ENCODE assay signal across 14 mouse cellular contexts in genomic region chr1:58618766-58619165, GRCm38 (mm10). TPM values are rescaled to one million over a fixed set of nuclear protein-coding genes. Genes with fewer than 3 reads are reported as not detected.
DNase-seq lines count a peak whose midpoint lies in the region; ATAC-seq and TF ChIP-seq lines count a peak whose summit lies in the region.
"Had no signal": no experiment of that assay in that cellular context is flagged by ENCODE, and none has a peak within 500 bp of the region (broad histone marks: within the 10 kb centered on the region; RNA-seq: fewer than 3 reads in every experiment).

No protein-coding gene starts in this region.

- WGBS in intestine, postnatal 0 days: 82% methylated on average over 2 of the region's 2 CpGs
- 89% methylated on average over 2 of the region's 2 CpGs for WGBS in intestine, embryonic 16.5 days

- H3K36me3 ChIP-seq in intestine, postnatal 0 days (ENCODE audit: control insufficient read depth, insufficient read depth): no peaks in the 10 kb centered on the region
- H3K36me3 ChIP-seq in intestine, embryonic 16.5 days (ENCODE audit: control insufficient read depth, insufficient read depth, low read length): no peaks in the 10 kb centered on the region
- H3K36me3 ChIP-seq: hindbrain, embryonic 13.5 days; limb, embryonic 15.5 days; midbrain, embryonic 13.5 days; neural tube, embryonic 12.5 days had no signal

- H3K27ac ChIP-seq in intestine, postnatal 0 days (ENCODE audit: low read depth, low read length): no peak overlapping the region
- no peak overlapping the region for H3K27ac ChIP-seq in intestine, embryonic 16.5 days (ENCODE audit: low read length)
- peak overlapping the region; percentile 74 for H3K27ac ChIP-seq in bone marrow macrophage, adult 2 months (ENCODE audit: insufficient read depth, low read depth, low read length)
- H3K27ac ChIP-seq: hindbrain, embryonic 13.5 days; limb, embryonic 15.5 days; midbrain, embryonic 13.5 days; neural tube, embryonic 12.5 days had no signal

- peaks cover 4% of the 10 kb centered on the region; the same call in 1 of the 2 replicates for H3K4me1 ChIP-seq in intestine, postnatal 0 days (replicated peaks; ENCODE audit: control insufficient read depth, insufficient read depth, low read length)
- no peaks in the 10 kb centered on the region; the same call in 1 of the 2 replicates for H3K4me1 ChIP-seq in intestine, embryonic 16.5 days (ENCODE audit: control insufficient read depth, insufficient read depth, low read length)
- H3K4me1 ChIP-seq in bone marrow macrophage, adult 2 months (ENCODE audit: control insufficient read depth, insufficient read depth, low read length): peaks cover 29% of the 10 kb centered on the region
- H3K4me1 ChIP-seq: hindbrain, embryonic 13.5 days; limb, embryonic 15.5 days; midbrain, embryonic 13.5 days; neural tube, embryonic 12.5 days had no signal

- peak; percentile 22 for DNase-seq in thymus, postnatal 4 days
- no peak for DNase-seq in thymus, adult 18-20 months
- no peak for DNase-seq in lung, postnatal 4 days
- no peak for DNase-seq in ovary, adult 18-20 months (ENCODE audit: low spot score)
- DNase-seq: heart, adult 11 months; kidney, adult 9 months; lung, postnatal 36 days had no signal

- TF ChIP-seq CTCF in intestine, postnatal 0 days (IDR thresholded peaks at IDR 0.05; ENCODE audit: low read depth): 0 out of 2 replicates have a peak, but pooled peaks have one; percentile 27
- peak; percentile 33; the same call in 1 of the 2 replicates for TF ChIP-seq CTCF in bone marrow macrophage, adult 2 months (IDR thresholded peaks at IDR 0.05; ENCODE audit: low read depth, low read length)

- H3K27me3 ChIP-seq in intestine, postnatal 0 days (replicated peaks; ENCODE audit: control insufficient read depth, insufficient read depth, low read length): no peaks in the 10 kb centered on the region
- no peaks in the 10 kb centered on the region for H3K27me3 ChIP-seq in intestine, embryonic 16.5 days (replicated peaks; ENCODE audit: control insufficient read depth, insufficient read depth, low read length)
- H3K27me3 ChIP-seq: hindbrain, embryonic 13.5 days; limb, embryonic 15.5 days; midbrain, embryonic 13.5 days; neural tube, embryonic 12.5 days had no signal

- H3K4me3 ChIP-seq in intestine, postnatal 0 days (ENCODE audit: low read depth, low read length): no peak overlapping the region
- H3K4me3 ChIP-seq in intestine, embryonic 16.5 days (ENCODE audit: low read length): no peak overlapping the region
- H3K4me3 ChIP-seq in bone marrow macrophage, adult 2 months (ENCODE audit: insufficient read depth, low read length): no peak overlapping the region
- H3K4me3 ChIP-seq: hindbrain, embryonic 13.5 days; limb, embryonic 15.5 days; midbrain, embryonic 13.5 days; neural tube, embryonic 12.5 days had no signal

- no peak overlapping the region for H3K4me2 ChIP-seq in intestine, postnatal 0 days (replicated peaks; ENCODE audit: low read depth)
- H3K4me2 ChIP-seq in intestine, embryonic 16.5 days (ENCODE audit: low read depth, low read length): no peak overlapping the region
- H3K4me2 ChIP-seq: hindbrain, embryonic 13.5 days; limb, embryonic 15.5 days; midbrain, embryonic 13.5 days; neural tube, embryonic 12.5 days had no signal

- no peak for ATAC-seq in intestine, postnatal 0 days
- no peak for ATAC-seq in intestine, embryonic 16.5 days
- ATAC-seq: midbrain, embryonic 13.5 days had no signal

- H3K9me3 ChIP-seq in intestine, postnatal 0 days (ENCODE audit: control insufficient read depth): 0 out of 2 replicates have a peak, but pooled peaks cover 4% of the 10 kb centered on the region
- H3K9me3 ChIP-seq in intestine, embryonic 16.5 days (ENCODE audit: control insufficient read depth, low read length): peaks cover 3% of the 10 kb centered on the region
- H3K9me3 ChIP-seq: hindbrain, embryonic 13.5 days; limb, embryonic 15.5 days; midbrain, embryonic 13.5 days; neural tube, embryonic 12.5 days had no signal

- no peak for TF ChIP-seq POLR2A in bone marrow macrophage, adult 2 months (IDR thresholded peaks at IDR 0.05; ENCODE audit: borderline replicate concordance, low read depth, low read length)

- no peak overlapping the region for H3K9ac ChIP-seq in intestine, postnatal 0 days (ENCODE audit: low read depth, low read length)
- no peak overlapping the region for H3K9ac ChIP-seq in intestine, embryonic 16.5 days (ENCODE audit: low read depth, low read length)
- H3K9ac ChIP-seq: hindbrain, embryonic 13.5 days; limb, embryonic 15.5 days; midbrain, embryonic 13.5 days; neural tube, embryonic 12.5 days had no signal

RNA-seq across cellular contexts. Expression of gene Ndufb3, which starts 32.6 kb away (rescaled TPM):
- 285 and 298 TPM in 2 replicates for polyA plus RNA-seq in intestine, postnatal 0 days (2015; fragmentation: Nextera tagmentation; extraction: Ambion mirVana)
- polyA plus RNA-seq in intestine, embryonic 16.5 days (2015; fragmentation: Nextera tagmentation; extraction: Ambion mirVana): 197 and 198 TPM in 2 replicates
- polyA plus RNA-seq in bone marrow macrophage, adult 2 months (2012; ENCODE audit: insufficient read depth, insufficient read length, missing spikeins): 94.5 and 121 TPM in 2 replicates

RNA-seq across cellular contexts. Expression of gene Fam126b, which starts 32.6 kb away (rescaled TPM):
- polyA plus RNA-seq in intestine, postnatal 0 days (2015; fragmentation: Nextera tagmentation; extraction: Ambion mirVana): 6.2 and 8.5 TPM in 2 replicates
- polyA plus RNA-seq in intestine, embryonic 16.5 days (2015; fragmentation: Nextera tagmentation; extraction: Ambion mirVana): 7.0 and 9.6 TPM in 2 replicates
- 5.9 and 9.1 TPM in 2 replicates for polyA plus RNA-seq in bone marrow macrophage, adult 2 months (2012; ENCODE audit: insufficient read depth, insufficient read length, missing spikeins)
